Mouse (Mus musculus) C2C12 (cell line): Measurements from ENCODE around the gene Pprc1. TPM values are rescaled to one million over a fixed set of nuclear protein-coding genes. Genes with fewer than 3 reads are reported as not detected.

ENCODE experiments used
- H3K27me3 ChIP-seq: one replicate; pipeline ENCODE4 v1.6.1; 2011; ENCODE audit not compliant: control insufficient read depth, insufficient read depth, insufficient read length
- H3K36me3 ChIP-seq: one replicate; pipeline ENCODE4 v1.6.1; 2011; ENCODE audit not compliant: control insufficient read depth, insufficient read depth
- H3K4me3 ChIP-seq: one replicate; pipeline ENCODE4 v1.5.1; 2011; ENCODE audit warnings: mild to moderate bottlenecking, control low read depth; ENCODE audit not compliant: poor library complexity, insufficient read depth, severe bottlenecking
- H3K79me2 ChIP-seq: one replicate; pipeline ENCODE4 v1.6.1; 2011; ENCODE audit not compliant: control insufficient read depth, insufficient read depth
- H3K79me3 ChIP-seq: one replicate; pipeline ENCODE4 v1.6.1; 2011; ENCODE audit warnings: low read depth, control low read depth
- H3ac ChIP-seq: one replicate; pipeline ENCODE3; 2011; ENCODE audit warnings: low read depth; ENCODE audit not compliant: control insufficient read depth, insufficient read length
- CEBPB ChIP-seq: IDR thresholded peaks from one replicate; pipeline ENCODE4 v1.6.1; 2011; ENCODE audit warnings: low read depth, mild to moderate bottlenecking, control low read depth, moderate library complexity
- CTCF ChIP-seq: IDR thresholded peaks from one replicate; pipeline ENCODE4 v1.5.1; 2011; ENCODE audit not compliant: control insufficient read depth, insufficient read depth, insufficient read length
- FOSL1 ChIP-seq: IDR thresholded peaks from one replicate; pipeline ENCODE4 v1.8.0; 2011; ENCODE audit warnings: mild to moderate bottlenecking, low read length; ENCODE audit not compliant: poor library complexity, insufficient read depth, severe bottlenecking
- MAX ChIP-seq: IDR thresholded peaks from one replicate; pipeline ENCODE4 v1.6.1; 2011; ENCODE audit warnings: mild to moderate bottlenecking, control low read depth
- MYOD1 ChIP-seq: IDR thresholded peaks from one replicate; pipeline ENCODE4 v1.6.1; 2011; ENCODE audit warnings: low read depth; ENCODE audit not compliant: control insufficient read depth, insufficient read length
- MYOG ChIP-seq: IDR thresholded peaks from one replicate; pipeline ENCODE4 v1.6.1; 2011; ENCODE audit not compliant: control insufficient read depth, insufficient read length; ENCODE audit errors: extremely low read depth
- USF1 ChIP-seq: IDR thresholded peaks from one replicate; pipeline ENCODE4 v1.6.1; 2011; ENCODE audit warnings: low read depth, mild to moderate bottlenecking, control low read depth, moderate library complexity
- polyA plus RNA-seq: library from polyadenylated mRNA; unstranded; fragments of >200 nt; fragmentation: generic; extraction: Trizol; gene quantifications from one replicate; pipeline ENCODE4 v1.2.1, GENCODE M21; 2012; ENCODE audit warnings: missing spikeins

The Pprc1 gene
- polyA plus RNA-seq, 1 experiment: 30.6 TPM

DNA sequence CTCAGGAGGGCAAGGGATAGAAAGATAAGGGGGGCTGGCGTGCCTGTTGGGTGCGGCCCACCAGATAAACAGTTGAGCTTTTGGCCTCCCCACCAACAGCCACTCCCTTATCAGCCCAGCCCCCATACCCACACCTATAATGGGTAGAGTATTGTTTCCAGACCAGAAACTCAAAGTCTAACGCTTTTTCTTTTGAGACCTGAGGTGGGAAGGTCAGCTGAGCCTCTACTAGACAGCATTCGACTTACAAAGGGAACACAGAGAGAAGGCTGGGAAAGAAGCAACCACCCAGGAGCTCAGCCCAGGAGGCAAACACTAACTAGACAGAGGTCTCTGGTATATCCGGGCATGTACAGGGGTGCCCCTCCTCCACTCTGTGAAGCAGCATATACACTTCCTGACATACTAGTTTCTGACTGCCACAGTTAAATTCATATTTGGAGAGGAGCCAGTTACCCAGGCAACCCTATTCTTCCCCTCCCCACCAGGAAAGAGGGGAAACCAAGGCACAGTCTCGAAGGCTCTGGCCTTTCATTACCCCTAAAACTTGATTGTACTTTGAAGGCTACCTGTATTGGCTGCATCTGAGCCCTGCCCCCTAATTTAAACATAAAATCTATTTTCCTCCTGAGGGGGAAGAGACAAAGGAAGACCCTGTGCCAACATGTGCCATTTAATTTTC lies 7.3 kb upstream of the Pprc1 start:
- Histone ChIP-seq H3K4me3 (no peak overlapping the region), H3K79me3 (peaks cover 46% of the 10 kb centered on the region), H3K36me3 (peaks cover 37% of the 10 kb centered on the region)

DNA sequence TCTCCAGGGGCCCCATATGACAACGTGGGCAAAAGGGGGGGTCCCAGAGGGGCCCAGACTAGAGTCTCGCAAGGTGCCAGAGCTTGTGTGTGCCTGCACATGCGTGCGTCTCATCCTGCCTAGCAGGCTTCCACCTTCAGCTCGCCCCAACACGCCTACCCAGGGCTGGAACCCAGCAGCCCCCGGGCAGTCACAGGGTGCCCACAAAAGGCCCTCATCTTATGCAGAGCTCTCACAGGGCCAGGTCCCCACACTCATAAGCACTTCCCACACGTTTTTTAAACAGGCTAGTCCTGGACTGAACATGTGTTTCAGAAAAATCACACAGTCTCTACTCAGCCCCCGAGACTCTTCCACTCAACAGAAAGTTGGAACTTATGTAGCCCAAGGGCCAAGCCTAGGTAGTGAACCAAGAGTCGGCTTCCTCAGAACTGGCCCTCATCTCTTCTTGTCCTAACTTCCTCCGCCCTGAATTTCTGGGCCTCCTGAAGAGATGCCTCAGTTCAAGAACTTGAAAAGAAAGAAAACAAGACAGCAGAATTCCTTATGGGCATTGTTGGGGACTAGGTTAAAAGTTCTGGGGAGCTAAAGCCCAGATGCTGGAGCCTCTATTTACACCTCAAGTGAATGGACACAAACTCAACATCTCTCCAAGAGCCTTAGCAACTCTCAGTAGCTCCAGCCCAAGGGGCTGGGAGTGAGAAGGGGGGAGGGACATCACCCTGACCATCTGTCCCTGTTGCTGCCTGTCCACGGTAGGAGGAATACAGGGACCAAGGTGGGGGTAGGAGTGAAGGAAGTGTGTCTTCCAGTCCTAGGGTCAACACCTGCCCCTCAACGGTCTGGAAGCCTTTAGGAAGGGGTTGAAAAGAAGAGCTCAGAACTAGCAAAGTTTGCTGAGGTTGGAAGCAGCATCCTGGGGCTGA lies 6.5 kb upstream of the Pprc1 start:
- Histone ChIP-seq H3K79me2 (peaks cover 75% of the 10 kb centered on the region), H3ac (peak overlapping the region; percentile 64), H3K79me3 (peaks cover 54% of the 10 kb centered on the region), H3K36me3 (peaks cover 31% of the 10 kb centered on the region), H3K4me3 (peak overlapping the region; percentile 36), H3K27me3 (no peaks in the 10 kb centered on the region)
- TF ChIP-seq MAX: no peak
- TF ChIP-seq MYOD1: no peak
- TF ChIP-seq CTCF: no peak
- TF ChIP-seq MYOG: no peak
- no peak for TF ChIP-seq CEBPB
- TF ChIP-seq USF1: no peak

More for the DNA sequence above, 7.3 kb upstream of the Pprc1 start:
- Histone ChIP-seq H3K27me3 (no peaks in the 10 kb centered on the region), H3K79me2 (peaks cover 67% of the 10 kb centered on the region), H3ac (no peak overlapping the region)
- TF ChIP-seq USF1 (no peak), MYOD1 (no peak), MYOG (no peak), CEBPB (no peak), CTCF (no peak), FOSL1 (no peak), MAX (no peak)

DNA sequence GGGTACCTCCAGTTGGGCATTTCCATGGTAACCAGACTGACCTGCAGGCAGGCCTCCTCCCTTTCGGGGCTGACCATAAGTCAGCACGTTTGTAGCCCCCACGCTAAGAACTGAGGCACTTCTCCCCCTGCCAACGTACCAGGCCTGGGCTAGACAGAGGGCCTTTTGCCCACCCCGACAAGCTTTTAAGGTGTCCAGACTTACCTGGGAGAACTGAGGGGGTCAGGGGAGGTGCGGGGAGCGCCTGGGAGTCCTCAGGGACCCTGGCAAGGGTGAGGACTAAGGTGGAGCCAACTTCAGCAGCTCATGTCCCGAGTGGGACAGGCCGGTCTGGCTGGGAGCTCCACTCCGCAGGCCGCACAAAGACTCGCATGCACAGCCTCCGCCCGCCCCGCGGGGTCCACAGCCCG lies 5.8 kb upstream of the Pprc1 start:
- H3K79me3 ChIP-seq: peaks cover 60% of the 10 kb centered on the region
- no peaks in the 10 kb centered on the region for H3K27me3 ChIP-seq
- peaks cover 24% of the 10 kb centered on the region for H3K36me3 ChIP-seq
- peak overlapping the region; percentile 64 for H3ac ChIP-seq
- H3K4me3 ChIP-seq: peak overlapping the region; percentile 36
- peaks cover 82% of the 10 kb centered on the region for H3K79me2 ChIP-seq
- TF ChIP-seq MYOD1: no peak
- no peak for TF ChIP-seq CTCF
- TF ChIP-seq CEBPB: no peak
- no peak for TF ChIP-seq MAX

DNA sequence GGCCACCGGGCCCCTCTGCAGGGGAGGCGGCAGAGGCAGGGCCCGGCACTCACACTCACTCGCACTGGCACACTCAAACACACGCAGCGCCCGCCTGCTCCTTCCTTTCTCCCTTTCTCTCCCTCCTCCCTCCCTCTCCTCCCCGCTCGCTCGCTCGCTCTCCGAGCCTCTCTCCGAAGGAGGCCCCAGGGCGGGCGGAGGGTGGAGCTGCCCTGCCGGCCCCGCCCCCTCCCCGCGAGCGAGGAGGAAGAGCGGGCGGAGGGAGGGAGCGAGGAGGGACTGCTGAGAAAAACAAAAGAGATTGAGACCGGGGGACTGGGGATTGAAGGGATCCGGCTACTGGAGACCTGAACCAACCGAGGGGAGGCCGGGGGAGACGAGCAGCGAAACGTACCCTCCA lies 5.2 kb upstream of the Pprc1 start:
- peak overlapping the region; percentile 36 for H3K4me3 ChIP-seq
- H3K79me2 ChIP-seq: peaks cover 88% of the 10 kb centered on the region
- peaks cover 66% of the 10 kb centered on the region for H3K79me3 ChIP-seq
- H3K36me3 ChIP-seq: peaks cover 18% of the 10 kb centered on the region
- H3K27me3 ChIP-seq: no peaks in the 10 kb centered on the region
- peak overlapping the region; percentile 72 for H3ac ChIP-seq
- no peak for TF ChIP-seq MYOG
- peak; percentile 21 for TF ChIP-seq MAX

- peaks cover 92% of the 10 kb centered on the region for H3K79me2 ChIP-seq
- TF ChIP-seq MAX: no peak
- no peak for TF ChIP-seq FOSL1
- TF ChIP-seq CEBPB: no peak
- no peak for TF ChIP-seq CTCF
- no peak for TF ChIP-seq USF1
- no peak for TF ChIP-seq MYOD1
- no peak for TF ChIP-seq MYOG
- H3K4me3 ChIP-seq: no peak overlapping the region
- H3K27me3 ChIP-seq: no peaks in the 10 kb centered on the region
- H3K79me3 ChIP-seq: peaks cover 66% of the 10 kb centered on the region
- peaks cover 10% of the 10 kb centered on the region for H3K36me3 ChIP-seq
- peak overlapping the region; percentile 15 for H3ac ChIP-seq
Observed at GRCm38 (mm10) chr19:46040149-46040902, 4.4 kb upstream of the Pprc1 start.
